Mouse (Mus musculus) forebrain, embryonic 16.5 days (tissue): ENCODE results near the gene Aqp6. TPM values are rescaled to one million over a fixed set of nuclear protein-coding genes. Genes with fewer than 3 reads are reported as not detected.

Experiments
- ATAC-seq: fragments of 200-750 bp; cut with Nextera tagmentation; 2 replicates; pipeline ENCODE4 v1.8.0; 2017; ENCODE audit warnings: mild to moderate bottlenecking, moderate library complexity
- H3K27ac ChIP-seq: fragments of 300-500 bp; sonication (generic); 2 replicates; pipeline ENCODE4 v1.5.1; 2014; ENCODE audit warnings: low read length, control low read depth
- H3K27me3 ChIP-seq: fragments of 300-500 bp; sonication (generic); replicated peaks from 2 replicates; pipeline ENCODE4 v1.6.1; 2014; ENCODE audit warnings: low read length; ENCODE audit not compliant: control insufficient read depth, insufficient read depth
- H3K36me3 ChIP-seq: fragments of 300-500 bp; sonication (generic); 2 replicates; pipeline ENCODE4 v1.6.1; 2014; ENCODE audit not compliant: control insufficient read depth, insufficient read depth
- H3K4me1 ChIP-seq: fragments of 300-500 bp; sonication (generic); replicated peaks from 2 replicates; pipeline ENCODE4 v1.6.1; 2014; ENCODE audit warnings: low read length; ENCODE audit not compliant: control insufficient read depth, insufficient read depth
- H3K4me2 ChIP-seq: fragments of 300-500 bp; sonication (generic); 2 replicates; pipeline ENCODE4 v1.6.1; 2014; ENCODE audit warnings: mild to moderate bottlenecking, low read length, control low read depth
- H3K4me3 ChIP-seq: fragments of 300-500 bp; sonication (generic); replicated peaks from 2 replicates; pipeline ENCODE4 v1.5.1; 2014; ENCODE audit warnings: mild to moderate bottlenecking, low read length, control low read depth
- H3K9ac ChIP-seq: fragments of 300-500 bp; sonication (generic); replicated peaks from 2 replicates; pipeline ENCODE4 v1.6.1; 2014; ENCODE audit warnings: low read depth, low read length, control low read depth
- H3K9me3 ChIP-seq: fragments of 300-500 bp; sonication (generic); 2 replicates; pipeline ENCODE4 v1.6.1; 2016; ENCODE audit warnings: low read length; ENCODE audit not compliant: control insufficient read depth
- WGBS: fragments of 180-500 bp; shearing (Covaris S2); extraction: QIAGEN DNeasy Blood & Tissue Kit; methylation state at CpG from one replicate; pipeline ENCODE4 v1.1.7; 2014; 5-methylcytosine and 5-hydroxymethylcytosine counted together
- polyA plus RNA-seq: library from polyadenylated mRNA; unstranded; fragments of >200 nt; fragmentation: Nextera tagmentation; extraction: Ambion mirVana; gene quantifications from 2 replicates; pipeline ENCODE4 v1.2.1, GENCODE M21; 2015

Gene Aqp6
- polyA plus RNA-seq, 1 experiment from 2014 or later = not detected

DNA sequence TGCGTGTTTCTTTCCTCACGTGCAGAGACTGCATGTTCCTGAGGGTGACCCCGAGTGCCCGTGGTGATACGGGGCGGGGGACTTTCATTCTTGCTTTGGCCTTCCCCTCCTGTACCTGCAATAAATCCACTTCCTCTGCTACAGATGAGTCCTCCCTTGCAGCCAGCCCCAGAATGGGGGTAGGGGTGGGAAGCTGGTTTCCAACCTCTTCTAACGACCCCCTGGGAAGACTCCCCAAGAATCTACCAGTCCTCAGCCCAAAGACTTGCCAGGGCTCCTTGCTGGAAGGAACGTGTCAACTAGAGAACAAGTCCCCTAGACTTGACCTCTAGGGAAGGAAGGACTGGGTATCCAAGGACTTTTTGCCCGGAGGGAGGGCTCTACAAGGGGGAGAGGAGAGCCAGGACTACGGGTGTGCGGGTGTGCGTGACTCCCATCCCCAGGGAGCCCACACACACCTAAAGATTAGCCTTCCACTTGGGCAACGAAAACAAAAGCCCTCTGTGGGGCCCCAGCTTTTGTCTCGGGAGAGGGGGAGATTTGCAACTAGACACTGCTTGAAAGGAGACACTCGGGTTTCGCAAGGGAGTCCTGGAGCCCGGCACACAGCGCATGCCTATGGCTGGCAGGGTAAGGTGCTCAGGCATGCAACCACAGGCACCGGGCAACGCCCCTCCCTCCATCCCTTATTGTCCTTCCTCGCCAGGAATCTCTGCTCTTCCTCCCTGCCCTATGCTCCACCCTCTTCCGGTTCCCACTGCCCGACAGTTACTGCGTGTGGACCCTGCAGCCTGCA is 16.6 kb upstream of the Aqp6 start:
- Histone ChIP-seq H3K27ac (no peak overlapping the region), H3K36me3 (no peaks in the 10 kb centered on the region), H3K9ac (peak overlapping the region; percentile 12; the same call in 1 of the 2 replicates), H3K27me3 (peaks cover 72% of the 10 kb centered on the region), H3K4me3 (peak overlapping the region; percentile 10), H3K4me1 (peaks cover 23% of the 10 kb centered on the region), H3K9me3 (no peaks in the 10 kb centered on the region), H3K4me2 (peak overlapping the region; percentile 35)
- 2% methylated on average over 24 of the region's 24 CpGs for WGBS
- no peak for ATAC-seq

DNA sequence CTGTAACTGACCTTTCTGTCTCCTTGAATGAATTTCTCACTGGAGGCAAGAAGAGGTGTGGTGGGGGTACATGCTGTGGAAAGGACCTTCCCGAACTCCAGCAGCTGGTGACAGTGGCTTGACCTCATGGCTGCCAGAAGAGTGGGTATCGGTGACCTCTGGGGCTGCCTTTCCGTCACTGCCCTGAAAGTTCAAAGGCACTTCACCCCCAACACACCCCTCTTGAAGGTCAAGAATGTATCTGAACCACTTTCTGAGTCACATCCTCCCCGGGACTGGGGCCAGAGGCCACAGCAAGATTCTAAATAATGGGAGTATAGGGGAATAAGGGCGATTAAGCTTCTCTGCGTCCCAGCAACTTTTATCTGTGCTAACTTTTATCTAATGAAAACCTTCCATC is 15.5 kb upstream of the Aqp6 start:
- WGBS = 75% methylated on average over 6 of the region's 6 CpGs
- H3K4me1 ChIP-seq = peaks cover 26% of the 10 kb centered on the region
- H3K4me3 ChIP-seq = no peak overlapping the region
- no peak for ATAC-seq
- no peaks in the 10 kb centered on the region for H3K36me3 ChIP-seq
- no peak overlapping the region for H3K27ac ChIP-seq
- no peak overlapping the region for H3K9ac ChIP-seq
- no peak overlapping the region for H3K4me2 ChIP-seq
- H3K27me3 ChIP-seq = peaks cover 81% of the 10 kb centered on the region
- H3K9me3 ChIP-seq = no peaks in the 10 kb centered on the region

DNA sequence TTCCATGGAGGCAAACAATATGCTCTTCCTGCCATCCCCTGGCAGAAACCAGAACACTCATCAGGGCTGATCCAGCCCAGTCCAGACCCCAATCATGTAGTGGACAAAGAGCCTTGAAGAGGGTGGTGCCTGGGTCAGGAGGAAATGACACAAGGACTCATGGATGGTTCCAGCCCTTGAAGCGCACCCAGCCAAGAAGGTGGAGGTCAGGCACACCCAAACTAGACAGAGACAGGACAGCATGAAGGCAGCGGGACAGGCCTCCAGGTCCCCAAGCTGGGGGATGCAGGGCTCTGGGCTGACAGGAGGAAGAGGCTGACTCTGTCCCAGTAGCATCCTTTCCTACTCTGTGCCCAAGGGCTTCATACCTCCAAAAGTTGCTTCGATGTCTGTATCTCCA is 14.7 kb upstream of the Aqp6 start:
- H3K4me2 ChIP-seq = no peak overlapping the region
- no peak for ATAC-seq
- H3K36me3 ChIP-seq = no peaks in the 10 kb centered on the region
- H3K27me3 ChIP-seq = peaks cover 84% of the 10 kb centered on the region
- H3K9me3 ChIP-seq = no peaks in the 10 kb centered on the region
- peaks cover 30% of the 10 kb centered on the region for H3K4me1 ChIP-seq
- H3K27ac ChIP-seq = no peak overlapping the region
- 89% methylated on average over 3 of the region's 3 CpGs for WGBS
- H3K4me3 ChIP-seq = no peak overlapping the region
- no peak overlapping the region for H3K9ac ChIP-seq

DNA sequence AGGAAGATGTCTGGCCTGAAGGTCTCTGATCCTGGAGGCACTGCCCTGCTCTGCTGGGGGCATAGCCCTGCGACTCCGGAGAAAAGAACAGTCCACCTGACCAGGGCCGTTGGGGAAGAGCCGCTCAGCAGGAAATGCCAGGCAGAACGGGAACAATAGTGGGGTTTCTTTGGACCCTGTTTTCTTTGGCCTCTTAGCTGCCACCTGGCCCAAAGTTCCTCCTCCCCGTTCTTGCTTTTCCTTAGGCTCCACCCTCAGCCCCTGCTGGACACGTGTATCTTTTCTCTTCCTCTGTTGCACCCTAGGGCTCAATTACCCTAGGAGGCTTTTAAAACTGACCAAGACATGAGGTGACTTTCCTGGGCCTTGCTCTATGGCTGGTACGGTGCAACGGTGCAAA is 12.0 kb upstream of the Aqp6 start:
- H3K27ac ChIP-seq = no peak overlapping the region
- no peak overlapping the region for H3K4me2 ChIP-seq
- no peak overlapping the region for H3K9ac ChIP-seq
- peaks cover 91% of the 10 kb centered on the region for H3K27me3 ChIP-seq
- no peak overlapping the region for H3K4me3 ChIP-seq
- WGBS = 2% methylated on average over 9 of the region's 9 CpGs
- ATAC-seq = no peak
- no peaks in the 10 kb centered on the region for H3K36me3 ChIP-seq
- no peaks in the 10 kb centered on the region for H3K9me3 ChIP-seq
- peaks cover 15% of the 10 kb centered on the region for H3K4me1 ChIP-seq

DNA sequence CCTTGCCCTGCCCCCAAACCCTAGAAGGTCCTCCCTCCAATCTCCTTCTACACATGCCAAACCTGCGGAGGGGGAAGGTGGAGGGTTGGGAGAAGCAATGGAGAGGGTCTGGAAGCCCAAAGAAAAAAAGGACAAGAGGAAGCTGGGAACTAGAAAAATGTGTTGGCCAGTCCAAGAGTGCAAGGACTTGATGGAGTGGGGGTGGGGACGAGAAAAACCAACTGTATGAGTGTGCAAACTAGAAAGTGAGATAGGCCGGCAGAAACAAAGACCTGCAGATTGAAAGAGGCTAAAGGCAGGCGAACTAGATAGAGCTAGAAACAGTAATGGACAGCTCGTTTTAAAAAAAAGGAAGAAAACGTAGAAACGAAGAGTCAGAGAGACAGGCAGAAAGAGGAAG is 11.5 kb upstream of the Aqp6 start:
- Histone ChIP-seq H3K27me3 (peaks cover 90% of the 10 kb centered on the region), H3K4me2 (no peak overlapping the region), H3K9ac (no peak overlapping the region), H3K9me3 (no peaks in the 10 kb centered on the region), H3K4me1 (peaks cover 10% of the 10 kb centered on the region), H3K36me3 (no peaks in the 10 kb centered on the region), H3K27ac (no peak overlapping the region), H3K4me3 (no peak overlapping the region)
- WGBS = 16% methylated on average over 7 of the region's 7 CpGs
- no peak for ATAC-seq

DNA sequence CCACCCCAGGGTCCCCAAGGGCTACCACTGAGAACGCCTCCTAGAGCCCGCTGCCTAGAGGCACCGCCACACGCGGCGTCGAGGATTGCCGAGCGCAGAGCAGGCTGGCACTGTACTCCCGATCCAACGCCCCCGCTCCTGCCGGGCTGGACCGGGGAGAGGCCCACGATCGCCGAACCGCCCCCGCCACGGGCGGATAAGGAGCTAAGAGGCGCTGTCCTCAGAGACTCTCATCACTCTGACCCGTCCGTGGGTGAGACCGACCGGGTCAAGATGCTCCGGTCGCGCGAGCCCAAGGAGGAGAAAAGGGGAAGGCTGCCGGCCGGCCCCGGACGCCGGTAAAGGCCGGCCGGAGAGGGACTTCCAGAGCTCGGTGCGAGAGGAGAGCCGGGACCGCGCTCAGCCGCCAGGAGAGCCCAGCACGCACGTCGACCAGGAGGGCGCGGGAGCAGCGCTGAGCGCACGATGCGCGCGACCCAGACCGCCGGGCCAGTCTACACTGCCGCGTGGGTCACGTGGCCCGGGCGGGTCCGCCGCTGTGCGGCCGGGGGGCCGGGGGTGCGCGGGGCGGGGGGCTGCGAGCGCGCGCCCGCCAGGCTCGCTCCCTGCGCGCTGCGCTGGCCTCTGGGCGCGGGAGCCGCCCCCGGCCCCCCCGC is 10.6 kb upstream of the Aqp6 start, which contains the start of gene Aqp5:
TSS of gene Aqp5 (plus strand) at position 354 of the 656 bp plus-strand sequence.
- peak within 1 kb of the TSS; percentile 45 for H3K4me3 ChIP-seq
- H3K27me3 ChIP-seq = peaks cover 88% of the 10 kb centered on the region
- H3K4me2 ChIP-seq = peak within 1 kb of the TSS; percentile 54
- no peaks in the 10 kb centered on the region for H3K36me3 ChIP-seq
- peak; percentile 66 for ATAC-seq
- H3K27ac ChIP-seq = no peak within 1 kb of the TSS
- H3K4me1 ChIP-seq = peaks cover 7% of the 10 kb centered on the region
- WGBS = 1% methylated on average over 68 of the region's 83 CpGs
- H3K9ac ChIP-seq = peak within 1 kb of the TSS; percentile 32; the same call in 1 of the 2 replicates
- H3K9me3 ChIP-seq = no peaks in the 10 kb centered on the region

DNA sequence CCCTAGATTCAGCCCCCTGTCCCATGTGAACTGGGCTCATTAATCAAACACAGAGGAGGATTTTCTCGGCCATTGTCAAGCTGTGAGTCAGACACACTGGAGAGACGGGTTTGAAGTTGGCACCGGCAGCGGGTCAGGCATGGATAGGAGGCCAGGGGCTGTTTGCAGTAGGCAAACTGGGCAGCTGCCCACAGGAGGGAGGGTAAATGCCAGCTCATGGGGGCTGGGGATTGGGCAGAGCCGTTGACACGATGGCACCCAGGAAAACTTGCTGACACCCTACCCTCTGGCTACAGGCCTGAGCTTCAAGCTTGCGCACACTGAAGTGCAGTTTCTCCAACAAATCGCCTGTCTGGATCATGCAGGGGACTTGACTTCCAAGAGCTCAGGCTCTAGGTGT is 9.0 kb upstream of the Aqp6 start:
- 44% methylated on average over 8 of the region's 8 CpGs for WGBS
- Histone ChIP-seq H3K4me3 (no peak overlapping the region), H3K4me1 (peaks cover 12% of the 10 kb centered on the region), H3K27me3 (peaks cover 74% of the 10 kb centered on the region), H3K9ac (no peak overlapping the region), H3K9me3 (no peaks in the 10 kb centered on the region), H3K4me2 (no peak overlapping the region), H3K36me3 (no peaks in the 10 kb centered on the region), H3K27ac (no peak overlapping the region)
- ATAC-seq = no peak

DNA sequence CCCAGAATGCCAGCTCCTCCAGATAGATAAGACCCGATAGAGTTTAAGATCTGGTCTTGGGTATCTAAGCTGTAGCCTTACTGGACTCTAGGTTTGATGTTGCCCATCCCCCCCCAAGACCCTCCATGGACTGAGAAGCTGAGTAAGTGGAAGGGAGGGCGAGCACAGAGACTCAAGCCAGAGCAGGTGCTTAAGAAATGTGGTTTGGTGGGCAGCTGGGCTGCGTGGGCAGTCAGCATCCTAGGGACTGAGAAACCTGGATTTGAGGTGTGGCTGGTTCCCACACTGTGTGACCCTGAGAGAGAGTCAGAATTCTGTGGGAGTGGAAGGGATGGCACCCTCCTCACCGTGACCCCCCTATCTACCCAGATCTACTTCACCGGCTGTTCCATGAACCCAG is 8.3 kb upstream of the Aqp6 start:
- Histone ChIP-seq H3K4me3 (no peak overlapping the region), H3K4me1 (peaks cover 12% of the 10 kb centered on the region), H3K9ac (no peak overlapping the region), H3K27ac (no peak overlapping the region), H3K9me3 (no peaks in the 10 kb centered on the region), H3K27me3 (peaks cover 69% of the 10 kb centered on the region), H3K36me3 (no peaks in the 10 kb centered on the region), H3K4me2 (no peak overlapping the region)
- ATAC-seq = no peak
- 88% methylated on average over 5 of the region's 5 CpGs for WGBS

DNA sequence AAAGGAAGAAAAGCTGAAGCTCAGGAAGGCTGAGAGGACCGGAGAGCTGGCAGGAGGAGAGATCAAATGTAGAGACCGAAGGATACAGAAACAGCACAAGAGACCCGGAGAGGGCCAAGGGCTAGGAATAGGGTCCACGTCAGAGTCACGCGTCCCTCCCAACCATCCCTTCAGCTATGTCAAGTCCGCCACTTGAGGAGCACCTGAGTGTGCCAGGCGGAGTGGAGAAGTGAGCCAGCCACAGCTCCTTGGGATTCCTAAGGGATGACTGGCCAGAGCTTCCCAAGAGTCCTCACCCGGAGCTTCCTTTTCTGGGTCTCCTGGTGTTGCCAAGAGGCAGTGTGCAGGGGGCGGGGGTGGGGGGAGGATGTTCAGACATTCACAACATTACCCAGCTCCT is 6.2 kb upstream of the Aqp6 start:
- no peak overlapping the region for H3K4me3 ChIP-seq
- H3K27me3 ChIP-seq = peaks cover 49% of the 10 kb centered on the region
- WGBS = 81% methylated on average over 10 of the region's 10 CpGs

More for the DNA sequence above, 6.2 kb upstream of the Aqp6 start:
- Histone ChIP-seq H3K4me2 (no peak overlapping the region), H3K4me1 (peaks cover 12% of the 10 kb centered on the region), H3K9me3 (no peaks in the 10 kb centered on the region), H3K27ac (no peak overlapping the region), H3K9ac (no peak overlapping the region), H3K36me3 (no peaks in the 10 kb centered on the region)
- ATAC-seq = no peak
